Mouse (Mus musculus): ENCODE data around the gene Cep170. TPM values are rescaled to one million over a fixed set of nuclear protein-coding genes. Genes with fewer than 3 reads are reported as not detected.

Cep170 gene
- polyA plus RNA-seq, 1 experiment from 2014 or later: 97.9 TPM

DNA sequence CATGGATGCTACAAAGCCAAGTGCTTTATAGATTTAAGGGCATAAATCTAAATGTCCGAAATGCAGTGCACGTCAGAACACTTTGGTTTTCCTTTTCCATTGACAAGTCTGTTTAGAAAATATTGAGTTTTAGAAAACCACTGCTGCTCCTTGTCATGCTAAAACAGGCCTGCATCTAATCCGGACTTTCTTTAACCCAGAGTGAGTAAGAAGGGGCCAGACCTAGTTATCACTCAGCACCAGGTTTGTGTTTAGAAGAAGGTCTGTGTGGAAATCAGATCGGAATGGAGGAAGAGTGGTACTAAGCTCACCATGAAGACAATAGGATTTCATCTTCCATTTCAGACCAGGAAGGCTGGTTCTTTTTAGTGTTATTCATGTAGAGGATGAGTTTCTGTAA is 9.1 kb upstream of the Cep170 start:
- WGBS: 90% methylated on average over 4 of the region's 4 CpGs

DNA sequence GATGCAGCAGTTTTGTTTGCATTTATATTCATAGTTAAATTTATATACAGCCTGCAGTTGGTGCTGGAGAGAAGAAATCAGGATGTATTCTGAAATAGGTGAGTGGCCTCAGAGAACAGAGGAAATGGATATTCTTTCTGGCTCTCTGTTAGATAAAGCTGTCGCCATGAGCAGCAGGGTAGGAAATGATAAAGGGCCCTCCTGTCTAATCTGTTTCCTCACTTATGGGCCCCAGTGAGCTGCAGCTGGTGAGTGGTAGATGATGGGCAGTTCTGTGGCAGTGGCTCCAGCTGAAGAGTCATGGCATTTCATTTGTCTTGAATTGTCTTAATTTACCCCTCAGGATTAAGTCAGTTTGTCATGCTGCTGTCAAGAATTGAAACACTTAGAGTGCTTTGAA is 8.1 kb upstream of the Cep170 start:
- H3K36me3 ChIP-seq: no peaks in the 10 kb centered on the region
- H3K27me3 ChIP-seq: no peaks in the 10 kb centered on the region
- 38% methylated on average over 1 of the region's 1 CpGs for WGBS
- no peaks in the 10 kb centered on the region for H3K9me3 ChIP-seq
- H3K4me1 ChIP-seq (replicated peaks): peaks cover 5% of the 10 kb centered on the region; the same call in 1 of the 2 replicates
- H3K4me2 ChIP-seq: no peak overlapping the region
- no peak overlapping the region for H3K4me3 ChIP-seq
- H3K27ac ChIP-seq (replicated peaks): no peak overlapping the region
- ATAC-seq (ENCODE audit: low FRiP score, low read depth): no peak
- no peak overlapping the region for H3K9ac ChIP-seq

More for the DNA sequence above, 9.1 kb upstream of the Cep170 start:
- Histone ChIP-seq H3K9me3 (no peaks in the 10 kb centered on the region), H3K27me3 (no peaks in the 10 kb centered on the region), H3K36me3 (no peaks in the 10 kb centered on the region), H3K4me2 (no peak overlapping the region), H3K4me1 (replicated peaks) (peaks cover 5% of the 10 kb centered on the region; the same call in 1 of the 2 replicates), H3K4me3 (no peak overlapping the region), H3K9ac (no peak overlapping the region), H3K27ac (replicated peaks) (no peak overlapping the region)
- ATAC-seq (ENCODE audit: low FRiP score, low read depth): no peak

DNA sequence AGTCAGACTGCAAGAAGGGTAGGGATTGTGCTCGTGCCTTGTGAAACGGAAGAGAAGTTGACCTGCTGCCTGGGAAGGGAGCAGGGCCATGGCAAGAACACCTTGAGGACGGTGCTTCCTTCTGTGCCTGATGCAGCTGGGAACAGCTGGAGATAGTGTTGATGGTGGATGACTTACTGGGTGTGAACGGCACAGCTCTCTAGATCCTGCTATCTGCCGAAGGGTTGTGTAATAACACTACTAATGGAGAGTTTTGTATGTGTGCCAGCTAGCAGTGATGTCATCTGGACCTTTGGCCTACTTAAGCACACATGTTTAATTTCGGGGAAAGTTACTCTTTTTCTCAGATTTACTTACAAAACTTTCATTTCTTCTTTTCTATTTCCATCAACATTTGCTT is 4.9 kb upstream of the Cep170 start:
- Histone ChIP-seq H3K36me3 (no peaks in the 10 kb centered on the region), H3K9ac (no peak overlapping the region), H3K4me2 (no peak overlapping the region), H3K27ac (replicated peaks) (no peak overlapping the region), H3K27me3 (no peaks in the 10 kb centered on the region), H3K4me3 (no peak overlapping the region), H3K4me1 (replicated peaks) (peaks cover 9% of the 10 kb centered on the region), H3K9me3 (no peaks in the 10 kb centered on the region)
- WGBS: 76% methylated on average over 6 of the region's 6 CpGs
- no peak for ATAC-seq (ENCODE audit: low FRiP score, low read depth)

DNA sequence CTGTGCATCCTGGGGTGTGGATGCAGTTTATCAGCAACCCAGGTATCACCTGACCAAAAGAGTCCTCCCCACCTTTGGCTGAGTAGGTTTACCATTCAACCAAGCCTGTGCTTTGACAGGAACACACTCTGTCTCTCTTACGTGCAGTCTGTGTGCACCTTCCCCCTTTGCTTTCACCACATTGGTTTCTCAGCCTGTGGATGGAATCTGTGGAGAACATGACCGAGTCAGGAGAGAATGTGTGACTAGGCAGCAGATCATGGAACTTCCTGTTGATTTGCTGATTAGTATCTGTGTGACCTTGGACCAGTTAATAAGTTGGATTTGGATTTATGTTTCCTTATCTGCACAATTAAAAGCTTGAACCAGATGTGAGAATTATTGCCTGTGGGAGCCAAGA is 4.3 kb upstream of the Cep170 start:
- Histone ChIP-seq H3K36me3 (no peaks in the 10 kb centered on the region), H3K9ac (no peak overlapping the region)
- WGBS: 90% methylated on average over 2 of the region's 2 CpGs

DNA sequence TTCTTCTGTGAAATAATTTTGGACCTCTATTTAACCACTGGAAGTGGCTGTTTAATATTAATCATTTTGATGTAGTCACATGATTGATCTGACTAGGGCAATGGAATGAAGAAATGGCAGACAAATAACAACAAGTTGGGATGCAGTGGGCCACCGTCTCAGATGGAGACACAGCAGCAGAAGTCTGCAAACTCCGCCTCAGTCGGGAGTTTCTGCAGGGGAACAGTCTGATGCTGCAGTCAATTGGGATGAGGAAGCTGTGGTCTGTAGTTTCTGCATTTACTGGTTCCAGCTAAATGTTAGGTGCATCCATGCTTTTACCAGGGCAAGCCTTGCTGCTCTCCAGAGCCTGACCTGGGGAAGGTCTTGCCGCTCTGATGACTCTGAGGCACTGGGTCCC is 2.9 kb upstream of the Cep170 start:
- WGBS: 84% methylated on average over 4 of the region's 4 CpGs
- Histone ChIP-seq H3K4me2 (no peak overlapping the region), H3K4me3 (no peak overlapping the region), H3K4me1 (replicated peaks) (peaks cover 6% of the 10 kb centered on the region), H3K36me3 (no peaks in the 10 kb centered on the region), H3K27me3 (no peaks in the 10 kb centered on the region), H3K9me3 (no peaks in the 10 kb centered on the region), H3K9ac (no peak overlapping the region), H3K27ac (replicated peaks) (no peak overlapping the region)
- ATAC-seq (ENCODE audit: low FRiP score, low read depth): no peak

More for the DNA sequence above, 4.3 kb upstream of the Cep170 start:
- no peak for ATAC-seq (ENCODE audit: low FRiP score, low read depth)
- H3K27ac ChIP-seq (replicated peaks): no peak overlapping the region
- H3K9me3 ChIP-seq: no peaks in the 10 kb centered on the region
- H3K27me3 ChIP-seq: no peaks in the 10 kb centered on the region
- H3K4me3 ChIP-seq: no peak overlapping the region
- H3K4me2 ChIP-seq: no peak overlapping the region
- H3K4me1 ChIP-seq (replicated peaks): peaks cover 9% of the 10 kb centered on the region

DNA sequence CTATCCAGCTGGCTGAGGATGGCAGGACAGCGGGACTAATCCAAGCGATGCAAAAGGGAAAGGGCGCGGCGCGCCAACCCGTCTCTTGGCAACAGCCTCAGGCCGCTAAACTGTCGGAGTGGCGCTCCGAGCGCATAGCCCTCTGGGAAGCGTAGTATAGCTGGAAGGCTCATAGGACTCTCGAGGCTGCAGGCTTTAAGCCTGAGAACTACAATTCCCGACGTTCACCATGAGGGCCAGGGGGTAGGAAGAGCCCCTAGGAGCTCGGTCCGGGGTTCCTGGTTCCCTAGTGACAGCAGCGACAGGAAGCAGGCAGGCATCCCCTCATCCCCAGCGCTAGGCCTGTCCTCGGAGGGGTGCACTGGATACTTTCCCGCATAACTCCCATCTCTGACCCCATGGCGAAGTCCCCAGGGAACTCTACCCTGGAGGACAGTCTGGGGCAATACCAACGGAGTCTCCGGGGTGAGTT is 760 bp upstream of the Cep170 start, which contains the start of gene Sdccag8:
Sdccag8 (plus strand) TSS at position 70 of the 472 bp plus-strand sequence.
- peaks cover 24% of the 10 kb centered on the region for H3K4me1 ChIP-seq (replicated peaks)
- no peaks in the 10 kb centered on the region for H3K27me3 ChIP-seq
- H3K9me3 ChIP-seq: no peaks in the 10 kb centered on the region
- H3K9ac ChIP-seq: peak within 1 kb of the TSS; percentile 96
- H3K4me3 ChIP-seq: peak within 1 kb of the TSS; percentile 97
- peak within 1 kb of the TSS; percentile 61 for H3K4me2 ChIP-seq
- H3K27ac ChIP-seq (replicated peaks): peak within 1 kb of the TSS; percentile 98
- ATAC-seq (ENCODE audit: low FRiP score, low read depth): peak; percentile 94
- no peaks in the 10 kb centered on the region for H3K36me3 ChIP-seq
- under 1% methylated on average over 25 of the region's 25 CpGs for WGBS

DNA sequence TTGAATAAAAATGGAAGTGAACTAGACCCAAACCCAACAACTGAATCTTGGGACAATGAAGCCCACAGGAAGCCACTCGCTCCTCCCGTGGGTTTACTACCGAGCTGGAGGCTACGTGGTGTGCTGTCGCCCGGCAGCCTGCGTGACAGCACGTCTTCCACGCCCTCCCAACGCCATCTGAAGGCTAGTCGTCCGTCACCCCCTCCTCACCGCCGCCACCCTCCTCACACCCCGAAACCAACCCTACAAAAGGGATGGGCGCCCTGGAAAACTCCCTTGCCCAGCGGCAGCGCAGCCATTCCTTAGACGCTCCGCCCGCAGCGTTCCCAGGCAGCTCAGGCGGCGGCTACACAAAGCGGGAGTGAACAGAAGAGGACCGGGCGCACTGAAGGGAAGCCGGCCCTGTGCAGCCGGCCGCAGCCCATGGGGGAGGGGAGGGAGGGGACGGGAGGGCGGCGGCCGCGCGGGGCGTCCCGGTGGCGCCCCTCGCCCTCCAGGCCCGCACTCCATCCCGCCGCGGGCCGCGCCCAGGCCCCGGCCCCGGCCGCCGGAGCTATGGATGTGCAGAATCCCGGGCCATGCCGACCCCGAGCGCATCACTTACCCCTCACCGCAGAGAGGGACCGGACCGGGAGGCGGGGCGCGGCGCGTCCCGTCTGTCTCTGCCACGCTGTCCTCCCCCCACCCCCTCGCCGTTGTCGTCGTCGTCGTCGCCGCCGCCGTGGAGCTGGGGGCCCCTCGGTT is 403 bp downstream of the Cep170 start:
- peak overlapping the region; percentile 96 for H3K9ac ChIP-seq

DNA sequence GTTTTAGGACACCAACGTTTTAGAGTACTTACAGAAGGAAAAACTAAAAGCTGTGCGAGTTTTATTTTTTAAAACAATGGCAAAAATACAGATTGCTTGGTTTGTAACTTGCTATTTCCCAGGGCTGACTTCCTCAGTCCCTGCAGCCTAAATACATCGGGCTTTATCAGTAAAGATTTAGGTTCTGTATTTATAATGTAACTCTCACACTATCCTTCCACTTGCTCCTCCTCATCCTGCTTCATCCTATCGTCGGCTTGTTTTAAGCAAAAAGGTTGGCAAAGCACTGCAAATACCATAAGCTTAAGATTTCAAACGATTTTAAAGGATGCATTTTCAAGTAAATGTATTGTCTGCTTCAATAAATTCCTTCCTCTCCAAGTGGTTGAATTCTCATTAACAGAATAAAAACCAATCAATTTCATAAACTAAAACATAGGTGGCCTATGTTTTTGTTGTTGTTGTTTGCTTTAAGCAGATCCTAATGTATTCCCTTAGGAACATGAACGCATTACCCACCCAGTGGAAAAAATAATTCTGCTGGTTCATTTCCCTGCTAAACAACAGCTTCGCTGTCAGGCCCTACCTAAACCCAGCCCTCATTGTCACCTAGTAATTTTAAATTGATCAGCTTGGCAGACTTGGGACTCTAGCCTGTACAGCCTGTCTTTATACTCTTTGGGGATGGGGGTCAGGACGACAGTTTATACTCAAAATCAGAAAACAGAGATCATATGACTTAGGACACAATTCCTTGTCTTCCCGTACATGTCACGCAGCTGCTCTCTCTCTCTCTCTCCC is 1.2 kb downstream of the Cep170 start:
- H3K27ac ChIP-seq (replicated peaks): peak overlapping the region; percentile 98
- peak overlapping the region; percentile 97 for H3K4me3 ChIP-seq
- no peak for ATAC-seq (ENCODE audit: low FRiP score, low read depth)
- H3K27me3 ChIP-seq: no peaks in the 10 kb centered on the region
- no peaks in the 10 kb centered on the region for H3K36me3 ChIP-seq
- H3K4me1 ChIP-seq (replicated peaks): peaks cover 34% of the 10 kb centered on the region
- peak overlapping the region; percentile 61 for H3K4me2 ChIP-seq
- peak overlapping the region; percentile 96 for H3K9ac ChIP-seq
- H3K9me3 ChIP-seq: no peaks in the 10 kb centered on the region
- WGBS: 12% methylated on average over 11 of the region's 11 CpGs

More for the DNA sequence above, 403 bp downstream of the Cep170 start:
- Histone ChIP-seq H3K9me3 (no peaks in the 10 kb centered on the region), H3K4me2 (peak overlapping the region; percentile 61), H3K4me1 (replicated peaks) (peaks cover 34% of the 10 kb centered on the region), H3K27ac (replicated peaks) (peak overlapping the region; percentile 98), H3K27me3 (no peaks in the 10 kb centered on the region), H3K4me3 (peak overlapping the region; percentile 97), H3K36me3 (no peaks in the 10 kb centered on the region)
- ATAC-seq (ENCODE audit: low FRiP score, low read depth): peak; percentile 68
- WGBS: under 1% methylated on average over 58 of the region's 75 CpGs

DNA sequence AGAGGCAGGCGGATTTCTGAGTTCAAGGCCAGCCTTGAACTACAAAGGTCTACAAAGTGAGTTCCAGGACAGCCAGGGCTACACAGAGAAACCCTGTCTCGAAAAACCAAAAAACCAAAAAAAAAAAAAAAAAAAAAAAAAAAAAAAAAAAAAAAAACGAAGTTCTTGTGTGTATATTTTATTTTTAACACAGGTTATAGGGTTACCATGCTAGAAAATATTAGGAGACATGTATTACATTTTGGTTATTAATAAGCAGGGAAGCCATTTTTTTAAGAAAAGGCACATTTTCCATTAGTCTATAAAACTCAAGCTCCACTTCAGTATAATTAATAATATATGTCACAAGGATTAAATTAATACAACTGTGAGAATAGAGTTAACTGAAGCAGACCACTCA is 2.0 kb downstream of the Cep170 start:
- Histone ChIP-seq H3K4me1 (replicated peaks) (peaks cover 36% of the 10 kb centered on the region), H3K4me2 (peak overlapping the region; percentile 61), H3K27me3 (no peaks in the 10 kb centered on the region), H3K4me3 (peak overlapping the region; percentile 97), H3K9me3 (no peaks in the 10 kb centered on the region), H3K9ac (peak overlapping the region; percentile 96; the same call in 1 of the 2 replicates), H3K36me3 (no peaks in the 10 kb centered on the region), H3K27ac (replicated peaks) (0 out of 2 replicates have a peak overlapping the region, but pooled peaks have one; percentile 98)
- 83% methylated on average over 3 of the region's 3 CpGs for WGBS
- no peak for ATAC-seq (ENCODE audit: low FRiP score, low read depth)

DNA sequence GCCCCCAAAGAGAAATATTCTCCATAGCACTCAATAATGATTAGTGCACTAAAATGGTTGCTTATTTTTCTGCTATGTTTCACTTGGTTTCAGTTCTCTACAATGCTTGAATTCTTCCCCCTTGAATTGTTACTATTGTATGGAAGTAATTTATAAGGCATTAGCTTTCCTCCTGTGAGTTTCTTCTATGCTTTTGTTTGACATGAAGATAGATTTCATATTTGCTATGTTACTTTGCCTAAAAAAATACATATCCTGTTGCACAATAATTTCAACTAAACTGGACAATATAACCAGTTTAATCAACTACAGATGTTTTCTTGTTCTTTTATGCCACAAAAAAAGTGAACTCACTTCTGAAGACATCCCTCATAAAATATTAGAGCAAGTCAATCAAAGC is 3.7 kb downstream of the Cep170 start:
- H3K4me2 ChIP-seq: no peak overlapping the region
- H3K4me1 ChIP-seq (replicated peaks): peaks cover 40% of the 10 kb centered on the region
- no peak for ATAC-seq (ENCODE audit: low FRiP score, low read depth)
- H3K9me3 ChIP-seq: no peaks in the 10 kb centered on the region
- no peak overlapping the region for H3K9ac ChIP-seq
- H3K36me3 ChIP-seq: no peaks in the 10 kb centered on the region
- no peaks in the 10 kb centered on the region for H3K27me3 ChIP-seq
- H3K4me3 ChIP-seq: no peak overlapping the region
- no peak overlapping the region for H3K27ac ChIP-seq (replicated peaks)

DNA sequence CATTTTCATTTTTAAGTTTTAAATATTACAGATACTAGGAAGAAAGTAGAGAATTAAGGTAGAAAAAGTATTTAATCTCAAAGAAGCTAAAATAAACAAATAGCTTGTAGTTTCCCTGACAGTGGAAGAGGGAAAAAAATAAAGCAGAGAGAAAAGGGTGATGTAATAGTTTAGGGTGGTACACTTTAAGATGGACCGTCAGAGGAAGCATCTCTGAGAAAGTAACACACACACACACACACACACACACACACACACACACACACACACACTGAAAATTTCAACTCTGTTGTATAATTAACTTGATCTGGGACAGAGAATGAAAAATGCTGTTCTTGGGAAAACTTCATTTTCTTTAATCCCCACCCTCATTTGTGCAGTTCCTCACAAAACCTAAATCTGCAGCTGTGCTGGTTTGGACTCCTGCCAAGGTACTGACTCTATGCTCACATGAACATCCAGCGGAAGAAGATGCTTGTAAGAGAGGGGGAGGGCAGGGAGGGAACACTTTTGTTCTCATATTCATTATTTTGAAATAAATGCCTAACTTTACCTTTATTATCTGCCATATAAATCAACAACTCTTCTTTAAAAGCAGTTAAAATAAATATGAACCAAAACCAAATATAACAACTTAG is 13.0 kb downstream of the Cep170 start:
- H3K9me3 ChIP-seq: no peaks in the 10 kb centered on the region
- H3K4me2 ChIP-seq: no peak overlapping the region
- WGBS: 18% methylated on average over 2 of the region's 2 CpGs
- no peak for ATAC-seq (ENCODE audit: low FRiP score, low read depth)
- H3K9ac ChIP-seq: no peak overlapping the region
- H3K4me1 ChIP-seq (replicated peaks): peaks cover 21% of the 10 kb centered on the region
- H3K27ac ChIP-seq (replicated peaks): no peak overlapping the region
- H3K4me3 ChIP-seq: no peak overlapping the region
- no peaks in the 10 kb centered on the region for H3K36me3 ChIP-seq
- H3K27me3 ChIP-seq: no peaks in the 10 kb centered on the region

DNA sequence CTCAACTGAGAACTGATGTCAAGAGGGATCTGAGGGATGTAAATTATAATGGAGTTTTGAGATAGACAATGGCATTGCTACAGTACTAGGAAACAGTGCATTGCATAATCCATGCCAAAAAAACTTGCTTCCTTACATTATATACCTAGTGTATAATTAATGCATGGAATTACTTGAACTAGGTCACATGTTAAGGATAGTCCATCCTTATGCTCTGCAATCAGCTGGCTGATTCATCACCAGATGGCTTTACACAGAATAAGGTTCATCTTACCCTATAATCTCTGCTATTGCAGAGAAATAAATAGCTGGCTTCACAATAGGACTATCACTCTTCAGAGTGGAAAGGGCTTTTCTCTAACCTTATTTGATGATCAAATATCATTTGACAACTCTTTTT is 15.2 kb downstream of the Cep170 start:
- H3K9ac ChIP-seq: no peak overlapping the region
- peaks cover 28% of the 10 kb centered on the region for H3K4me1 ChIP-seq (replicated peaks)
- H3K27ac ChIP-seq (replicated peaks): no peak overlapping the region
- H3K27me3 ChIP-seq: no peaks in the 10 kb centered on the region
- no peaks in the 10 kb centered on the region for H3K9me3 ChIP-seq
- no peaks in the 10 kb centered on the region for H3K36me3 ChIP-seq
- no peak for ATAC-seq (ENCODE audit: low FRiP score, low read depth)
- H3K4me2 ChIP-seq: no peak overlapping the region
- no peak overlapping the region for H3K4me3 ChIP-seq

Data from hindbrain, embryonic 15.5 days (tissue).